Mouse (Mus musculus): ENCODE measurements at regions not wholly inside any gene's neighbourhood (a gene's known extent, or its start where the extent isn't known, plus 50 kb on each side); places are given as distances from the start of the nearest gene placed in this dataset.

DNA sequence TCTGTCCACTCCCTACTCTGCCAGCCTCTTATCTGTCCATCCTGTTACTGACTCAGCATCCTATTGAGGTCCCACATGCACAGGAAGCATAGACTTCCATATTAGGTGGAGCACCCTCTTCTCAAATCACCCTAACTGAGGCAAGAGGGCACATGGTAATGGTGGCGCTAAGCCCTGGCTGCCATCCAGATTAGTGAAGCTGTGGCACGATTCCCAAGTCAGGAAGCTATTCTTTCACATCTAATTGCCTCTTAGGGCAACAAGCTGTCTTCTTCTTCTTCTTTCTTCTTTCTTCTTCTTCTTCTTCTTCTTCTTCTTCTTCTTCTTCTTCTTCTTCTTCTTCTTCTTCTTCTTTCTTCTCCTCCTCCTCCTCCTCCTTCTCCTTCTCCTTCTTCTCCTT is 195.7 kb upstream of the Sall1 start:
- TF ChIP-seq CTCF (conservative IDR thresholded peaks at IDR 0.05; ENCODE audit: insufficient read depth, insufficient read length, low read depth, low read length) (no peak), POLR2A (IDR thresholded peaks at IDR 0.05; ENCODE audit: low read depth, low read length) (no peak)

All from kidney, adult 2 months (tissue).